In the genomic region with DNA sequence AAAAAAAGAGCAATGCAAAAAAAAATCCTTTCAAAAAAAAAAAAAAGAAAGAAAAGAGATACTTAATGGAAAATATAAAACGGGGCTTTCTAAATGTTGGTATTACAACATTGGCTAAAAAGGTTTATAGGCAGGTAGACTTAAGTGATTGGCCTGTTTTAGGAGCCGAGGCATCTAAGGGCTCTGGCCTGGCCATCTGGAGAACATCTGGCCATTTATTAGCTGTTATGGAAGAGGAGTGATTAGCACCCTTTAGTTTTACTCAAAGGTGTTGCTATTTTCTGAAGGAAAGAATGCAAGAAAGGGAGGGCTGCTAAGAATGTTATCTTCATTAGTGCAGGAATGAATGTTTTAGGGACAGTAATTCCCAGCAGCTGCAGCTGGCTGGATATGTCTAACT, we compare ENCODE assay signal across 30 mouse cellular contexts. TPM values are rescaled to one million over a fixed set of nuclear protein-coding genes. Genes with fewer than 3 reads are reported as not detected.
DNase-seq lines count a peak whose midpoint lies in the region; ATAC-seq and TF ChIP-seq lines count a peak whose summit lies in the region.
"Had no signal": no experiment of that assay in that cellular context is flagged by ENCODE, and none has a peak within 500 bp of the region (broad histone marks: within the 10 kb centered on the region; RNA-seq: fewer than 3 reads in every experiment).

No protein-coding gene starts in this region.

- no peaks in the 10 kb centered on the region for H3K27me3 ChIP-seq in limb, embryonic 10.5 days (ENCODE audit: low read depth, poor library complexity, severe bottlenecking)
- no peaks in the 10 kb centered on the region for H3K27me3 ChIP-seq in limb, embryonic 13.5 days
- H3K27me3 ChIP-seq in midbrain, embryonic 16.5 days (ENCODE audit: control insufficient read depth, insufficient read depth, low read depth, low read length): no peaks in the 10 kb centered on the region
- H3K27me3 ChIP-seq in hindbrain, embryonic 13.5 days: no peaks in the 10 kb centered on the region
- H3K27me3 ChIP-seq in liver, postnatal 0 days (ENCODE audit: insufficient read depth, low read length): no peaks in the 10 kb centered on the region
- H3K27me3 ChIP-seq: embryonic facial prominence, embryonic 13.5 days; forebrain, embryonic 12.5 days; forebrain, embryonic 15.5 days; heart, embryonic 12.5 days; heart, embryonic 15.5 days had no signal

- H3K36me3 ChIP-seq in limb, embryonic 10.5 days: no peaks in the 10 kb centered on the region
- H3K36me3 ChIP-seq in limb, embryonic 13.5 days: no peaks in the 10 kb centered on the region
- no peaks in the 10 kb centered on the region for H3K36me3 ChIP-seq in midbrain, embryonic 16.5 days (ENCODE audit: control insufficient read depth, insufficient read depth, low read length)
- H3K36me3 ChIP-seq in hindbrain, embryonic 13.5 days: no peaks in the 10 kb centered on the region
- no peaks in the 10 kb centered on the region for H3K36me3 ChIP-seq in liver, postnatal 0 days (replicated peaks; ENCODE audit: insufficient read depth, low read length)
- H3K36me3 ChIP-seq: embryonic facial prominence, embryonic 10.5 days; embryonic facial prominence, embryonic 13.5 days; forebrain, embryonic 12.5 days; forebrain, embryonic 15.5 days; heart, embryonic 12.5 days; heart, embryonic 15.5 days; hindbrain, embryonic 10.5 days had no signal

- WGBS in limb, embryonic 10.5 days: 25% methylated on average over 2 of the region's 2 CpGs
- 44% methylated on average over 2 of the region's 2 CpGs for WGBS in limb, embryonic 13.5 days
- WGBS in midbrain, embryonic 16.5 days: 75% methylated on average over 2 of the region's 2 CpGs
- 92% methylated on average over 2 of the region's 2 CpGs for WGBS in hindbrain, embryonic 13.5 days
- 70% methylated on average over 2 of the region's 2 CpGs for WGBS in liver, postnatal 0 days (ENCODE audit: insufficient replicate concordance)

- 0 out of 2 replicates have a peak, but pooled peaks cover 3% of the 10 kb centered on the region for H3K4me1 ChIP-seq in limb, embryonic 10.5 days
- H3K4me1 ChIP-seq in limb, embryonic 13.5 days: no peaks in the 10 kb centered on the region
- H3K4me1 ChIP-seq in midbrain, embryonic 16.5 days (ENCODE audit: control insufficient read depth, insufficient read depth, low read length): no peaks in the 10 kb centered on the region
- H3K4me1 ChIP-seq in hindbrain, embryonic 13.5 days (replicated peaks): no peaks in the 10 kb centered on the region
- H3K4me1 ChIP-seq in liver, postnatal 0 days (ENCODE audit: insufficient read depth): no peaks in the 10 kb centered on the region
- H3K4me1 ChIP-seq: embryonic facial prominence, embryonic 10.5 days; embryonic facial prominence, embryonic 13.5 days; forebrain, embryonic 12.5 days; forebrain, embryonic 15.5 days; heart, embryonic 12.5 days; heart, embryonic 15.5 days; hindbrain, embryonic 10.5 days had no signal

- H3K4me2 ChIP-seq in limb, embryonic 13.5 days (replicated peaks): no peak overlapping the region
- H3K4me2 ChIP-seq in midbrain, embryonic 16.5 days (ENCODE audit: low read length): no peak overlapping the region
- no peak overlapping the region for H3K4me2 ChIP-seq in hindbrain, embryonic 13.5 days
- H3K4me2 ChIP-seq in liver, postnatal 0 days (ENCODE audit: low read depth, low read length): no peak overlapping the region
- H3K4me2 ChIP-seq: embryonic facial prominence, embryonic 13.5 days; forebrain, embryonic 12.5 days; forebrain, embryonic 15.5 days; heart, embryonic 12.5 days; heart, embryonic 15.5 days; hindbrain, embryonic 14.5 days had no signal

- DNase-seq in forelimb bud, embryonic 11.5 days (ENCODE audit: low read depth, low spot score): peak; percentile 68
- DNase-seq in limb, embryonic 10.5 days (ENCODE audit: low spot score): peak; percentile 29
- DNase-seq in liver, postnatal 0 days: no peak
- DNase-seq: adrenal gland, adult 2 months; adrenal gland, postnatal 14 days; cerebellum, adult 11 months; cerebellum, adult 2 months; cerebellum, adult 9-11 months; cerebellum, postnatal 25 days; gastrocnemius, adult 2 months; gastrocnemius, postnatal 14 days; heart, adult 11 months; heart, postnatal 10 days; heart, postnatal 36 days had no signal

- no peak overlapping the region for H3K9ac ChIP-seq in limb, embryonic 13.5 days
- no peak overlapping the region for H3K9ac ChIP-seq in midbrain, embryonic 16.5 days (ENCODE audit: low read depth, low read length)
- no peak overlapping the region for H3K9ac ChIP-seq in hindbrain, embryonic 13.5 days
- no peak overlapping the region for H3K9ac ChIP-seq in liver, postnatal 0 days (replicated peaks)
- H3K9ac ChIP-seq: embryonic facial prominence, embryonic 13.5 days; forebrain, embryonic 12.5 days; forebrain, embryonic 15.5 days; heart, embryonic 12.5 days; heart, embryonic 15.5 days; hindbrain, embryonic 14.5 days had no signal

- no peak for TF ChIP-seq CTCF in liver, postnatal 0 days (IDR thresholded peaks at IDR 0.05; ENCODE audit: low read depth)

- H3K9me3 ChIP-seq in limb, embryonic 10.5 days (replicated peaks): no peaks in the 10 kb centered on the region
- no peaks in the 10 kb centered on the region for H3K9me3 ChIP-seq in limb, embryonic 13.5 days
- H3K9me3 ChIP-seq in midbrain, embryonic 16.5 days (replicated peaks; ENCODE audit: control insufficient read depth, low read length, poor library complexity, severe bottlenecking): no peaks in the 10 kb centered on the region
- H3K9me3 ChIP-seq in hindbrain, embryonic 13.5 days: no peaks in the 10 kb centered on the region
- no peaks in the 10 kb centered on the region for H3K9me3 ChIP-seq in liver, postnatal 0 days (ENCODE audit: low read length)
- H3K9me3 ChIP-seq: embryonic facial prominence, embryonic 10.5 days; embryonic facial prominence, embryonic 13.5 days; forebrain, embryonic 12.5 days; forebrain, embryonic 15.5 days; heart, embryonic 15.5 days; hindbrain, embryonic 10.5 days had no signal

- TF ChIP-seq EP300 in liver, postnatal 0 days (IDR thresholded peaks at IDR 0.05; ENCODE audit: low read depth): no peak

- H3K27ac ChIP-seq in limb, embryonic 10.5 days: no peak overlapping the region
- H3K27ac ChIP-seq in limb, embryonic 13.5 days: no peak overlapping the region
- H3K27ac ChIP-seq in midbrain, embryonic 16.5 days (ENCODE audit: low read length): no peak overlapping the region
- no peak overlapping the region for H3K27ac ChIP-seq in hindbrain, embryonic 13.5 days
- no peak overlapping the region for H3K27ac ChIP-seq in liver, postnatal 0 days (ENCODE audit: low read depth)
- H3K27ac ChIP-seq: embryonic facial prominence, embryonic 10.5 days; embryonic facial prominence, embryonic 13.5 days; forebrain, embryonic 12.5 days; forebrain, embryonic 15.5 days; gastrocnemius, adult 2 months; heart, embryonic 15.5 days; hindbrain, embryonic 10.5 days; hindbrain, embryonic 14.5 days; hindbrain, postnatal 0 days had no signal

- ATAC-seq in limb, embryonic 13.5 days (ENCODE audit: low FRiP score, low read depth): peak; percentile 40; the same call in 1 of the 2 replicates
- no peak for ATAC-seq in midbrain, embryonic 16.5 days
- ATAC-seq in hindbrain, embryonic 13.5 days (ENCODE audit: low FRiP score): no peak
- ATAC-seq in liver, postnatal 0 days: no peak
- ATAC-seq: CD4-positive, CD25-positive, alpha-beta regulatory T cell, adult 4 months; forebrain, embryonic 15.5 days; hindbrain, postnatal 0 days; inflammation-experienced regulatory T-cells, adult 6 months had no signal

- no peak overlapping the region for H3K4me3 ChIP-seq in limb, embryonic 10.5 days
- H3K4me3 ChIP-seq in limb, embryonic 13.5 days: no peak overlapping the region
- no peak overlapping the region for H3K4me3 ChIP-seq in midbrain, embryonic 16.5 days (ENCODE audit: low read depth, low read length)
- H3K4me3 ChIP-seq in hindbrain, embryonic 13.5 days: no peak overlapping the region
- no peak overlapping the region for H3K4me3 ChIP-seq in liver, postnatal 0 days (ENCODE audit: low read depth, low read length)
- H3K4me3 ChIP-seq: embryonic facial prominence, embryonic 10.5 days; embryonic facial prominence, embryonic 13.5 days; erythroblast, embryonic 14.5 days; forebrain, embryonic 12.5 days; forebrain, embryonic 15.5 days; gastrocnemius, adult 2 months; heart, embryonic 12.5 days; heart, embryonic 15.5 days; hindbrain, embryonic 10.5 days had no signal

RNA-seq across cellular contexts. Expression of a gene that starts 24.9 kb away (rescaled TPM):
- polyA plus RNA-seq in limb, embryonic 10.5 days (2016; fragmentation: Nextera tagmentation; extraction: Ambion mirVana): not detected in 2 replicates
- not detected in 2 replicates for polyA plus RNA-seq in limb, embryonic 13.5 days (2015; fragmentation: Nextera tagmentation; extraction: Ambion mirVana)
- not detected in 2 replicates for polyA plus RNA-seq in midbrain, embryonic 16.5 days (2015; fragmentation: Nextera tagmentation; extraction: Ambion mirVana)
- polyA plus RNA-seq in hindbrain, embryonic 13.5 days (2015; fragmentation: Nextera tagmentation; extraction: Ambion mirVana): not detected in 2 replicates
- not detected in 2 replicates for polyA plus RNA-seq in liver, postnatal 0 days (2015; fragmentation: Nextera tagmentation; extraction: Ambion mirVana)
- polyA plus RNA-seq: adrenal gland, adult 2 months; C2C12; CD4-positive, CD25-positive, alpha-beta regulatory T cell, adult 4 months; cerebellum, adult 2 months; embryonic facial prominence, embryonic 10.5 days; embryonic facial prominence, embryonic 13.5 days; erythroblast, embryonic 14.5 days; forebrain, embryonic 12.5 days; forebrain, embryonic 15.5 days; heart, embryonic 12.5 days; heart, embryonic 15.5 days; hindbrain, embryonic 10.5 days; hindbrain, embryonic 14.5 days; hindbrain, postnatal 0 days; inflammation-experienced regulatory T-cells, adult 6 months had no signal
